Mouse (Mus musculus) hindbrain, postnatal 0 days (tissue): ENCODE data around the gene Uri1. TPM values are rescaled to one million over a fixed set of nuclear protein-coding genes. Genes with fewer than 3 reads are reported as not detected.

Source experiments
- ATAC-seq: fragments of 200-750 bp; cut with Nextera tagmentation; 2 replicates; pipeline ENCODE4 v1.8.0; 2017; ENCODE audit warnings: mild to moderate bottlenecking, moderate TSS enrichment, moderate library complexity
- DNase-seq: peaks from one replicate; pipeline ENCODE4 v3.0.0-alpha.2; 2015; ENCODE audit warnings: low spot score
- H3K27ac ChIP-seq: fragments of 300-500 bp; sonication (generic); 2 replicates; pipeline ENCODE4 v1.5.1; 2014; ENCODE audit warnings: mild to moderate bottlenecking
- H3K27me3 ChIP-seq: fragments of 300-500 bp; sonication (generic); 2 replicates; pipeline ENCODE4 v1.6.1; 2014; ENCODE audit warnings: low read length, mixed read lengths; ENCODE audit not compliant: insufficient read depth
- H3K36me3 ChIP-seq: fragments of 300-500 bp; sonication (generic); 2 replicates; pipeline ENCODE4 v1.6.1; 2014; ENCODE audit warnings: low read length, mixed read lengths; ENCODE audit not compliant: insufficient read depth
- H3K4me1 ChIP-seq: fragments of 300-500 bp; sonication (generic); 2 replicates; pipeline ENCODE4 v1.6.1; 2014; ENCODE audit warnings: antibody characterized with exemption, low read length, mixed read lengths; ENCODE audit not compliant: insufficient read depth
- H3K4me2 ChIP-seq: fragments of 300-500 bp; sonication (generic); 2 replicates; pipeline ENCODE4 v1.6.1; 2014; ENCODE audit warnings: low read depth, mild to moderate bottlenecking, low read length, moderate library complexity, mixed read lengths
- H3K4me3 ChIP-seq: fragments of 300-500 bp; sonication (generic); 2 replicates; pipeline ENCODE4 v1.5.1; 2014; ENCODE audit warnings: low read length
- H3K9ac ChIP-seq: fragments of 300-500 bp; sonication (generic); replicated peaks from 2 replicates; pipeline ENCODE4 v1.6.1; 2014; ENCODE audit warnings: mild to moderate bottlenecking, low read length, moderate library complexity, mixed read lengths
- H3K9me3 ChIP-seq: fragments of 300-500 bp; sonication (generic); 2 replicates; pipeline ENCODE4 v1.6.1; 2016; ENCODE audit warnings: low read length, mixed read lengths
- CTCF ChIP-seq: IDR thresholded peaks from 2 replicates; pipeline ENCODE4 v1.5.1; 2016; ENCODE audit warnings: antibody characterized with exemption, control low read depth, low read depth
- WGBS: fragments of 180-500 bp; shearing (Covaris S2); extraction: QIAGEN DNeasy Blood & Tissue Kit; methylation state at CpG from one replicate; pipeline ENCODE4 v1.1.7; 2014; 5-methylcytosine and 5-hydroxymethylcytosine counted together
- polyA plus RNA-seq: library from polyadenylated mRNA; unstranded; fragments of >200 nt; fragmentation: Nextera tagmentation; extraction: Ambion mirVana; gene quantifications from 2 replicates; pipeline ENCODE4 v1.2.1, GENCODE M21; 2015
- total RNA-seq: library from RNA; depleted of rRNA; stranded (reverse); fragments of >200 nt; gene quantifications from 2 replicates; pipeline ENCODE4 v1.2.3, GENCODE M21; 2014

Gene Uri1
- total and polyA plus RNA-seq, 2 experiments from 2014 or later = 29.1 to 37.2 TPM

GRCm38 (mm10) chr7:37992861-37993260 is 30.5 kb downstream of the Uri1 start:
- DNase-seq (no peak), ATAC-seq (no peak)
- no peak overlapping the region for H3K4me2 ChIP-seq
- no peaks in the 10 kb centered on the region for H3K4me1 ChIP-seq
- no peaks in the 10 kb centered on the region for H3K36me3 ChIP-seq
- H3K9ac ChIP-seq = no peak overlapping the region
- 95% methylated on average over 2 of the region's 2 CpGs for WGBS
- H3K27ac ChIP-seq = no peak overlapping the region
- H3K9me3 ChIP-seq = no peaks in the 10 kb centered on the region
- H3K27me3 ChIP-seq = no peaks in the 10 kb centered on the region
- no peak for TF ChIP-seq CTCF
- H3K4me3 ChIP-seq = no peak overlapping the region

GRCm38 (mm10) chr7:37984866-37985265 is 38.5 kb downstream of the Uri1 start:
- Histone ChIP-seq H3K27me3 (no peaks in the 10 kb centered on the region), H3K4me3 (no peak overlapping the region), H3K4me1 (no peaks in the 10 kb centered on the region), H3K9ac (no peak overlapping the region), H3K4me2 (no peak overlapping the region), H3K9me3 (no peaks in the 10 kb centered on the region), H3K27ac (no peak overlapping the region), H3K36me3 (no peaks in the 10 kb centered on the region)
- TF ChIP-seq CTCF = no peak
- DNase-seq (no peak), ATAC-seq (no peak)
- 92% methylated on average over 5 of the region's 5 CpGs for WGBS

GRCm38 (mm10) chr7:37983471-37983870 is 39.9 kb downstream of the Uri1 start:
- ATAC-seq (no peak), DNase-seq (no peak)
- Histone ChIP-seq H3K9me3 (no peaks in the 10 kb centered on the region), H3K4me3 (no peak overlapping the region), H3K27me3 (no peaks in the 10 kb centered on the region), H3K9ac (no peak overlapping the region), H3K4me1 (no peaks in the 10 kb centered on the region), H3K4me2 (no peak overlapping the region), H3K27ac (no peak overlapping the region), H3K36me3 (no peaks in the 10 kb centered on the region)
- TF ChIP-seq CTCF = no peak
- 43% methylated on average over 6 of the region's 6 CpGs for WGBS

DNA sequence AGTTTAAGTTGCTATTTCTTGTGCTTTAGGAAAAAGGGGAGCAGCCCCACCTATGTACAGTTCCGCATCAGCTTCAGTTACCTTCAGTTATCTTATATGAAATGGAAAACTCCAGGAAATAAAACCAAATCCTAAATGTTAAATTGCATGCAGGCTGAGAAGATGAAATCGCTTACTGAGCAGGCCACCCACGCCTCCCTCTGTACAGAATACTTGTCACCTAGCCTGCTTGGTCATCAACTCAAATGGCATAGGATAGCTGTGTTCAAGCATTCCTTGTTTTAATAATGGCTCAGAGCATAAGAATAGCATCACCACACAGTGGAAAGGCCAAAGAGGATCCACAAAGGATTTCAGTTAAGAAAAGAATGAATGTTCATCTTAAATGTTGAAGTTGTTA is 43.6 kb downstream of the Uri1 start:
- WGBS = 95% methylated on average over 3 of the region's 3 CpGs
- TF ChIP-seq CTCF = no peak
- Histone ChIP-seq H3K4me1 (no peaks in the 10 kb centered on the region), H3K9me3 (no peaks in the 10 kb centered on the region), H3K27ac (no peak overlapping the region), H3K27me3 (no peaks in the 10 kb centered on the region), H3K9ac (no peak overlapping the region), H3K36me3 (no peaks in the 10 kb centered on the region), H3K4me2 (no peak overlapping the region), H3K4me3 (no peak overlapping the region)
- DNase-seq = no peak
- ATAC-seq = no peak

DNA sequence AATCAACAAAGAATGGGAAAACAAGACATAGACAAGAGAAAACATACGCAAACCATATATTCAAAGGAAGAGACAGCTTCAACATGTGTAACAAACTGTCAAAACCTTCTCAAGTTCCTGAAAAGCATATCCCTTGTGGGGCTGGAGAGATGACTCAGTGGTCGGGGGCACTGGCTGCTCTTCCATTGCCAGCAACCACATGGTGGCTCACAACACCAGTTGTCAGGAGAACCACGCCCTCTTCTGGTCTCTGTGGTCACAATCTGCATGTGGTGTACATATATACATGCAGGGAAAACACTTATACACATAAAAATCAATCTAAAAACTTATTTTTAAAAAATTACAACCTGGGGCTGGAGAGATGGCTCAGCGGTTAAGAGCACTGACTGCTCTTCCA is 44.9 kb downstream of the Uri1 start:
- H3K9ac ChIP-seq = no peak overlapping the region
- no peaks in the 10 kb centered on the region for H3K27me3 ChIP-seq
- no peak for ATAC-seq
- H3K9me3 ChIP-seq = no peaks in the 10 kb centered on the region
- H3K36me3 ChIP-seq = no peaks in the 10 kb centered on the region
- no peak for TF ChIP-seq CTCF
- H3K4me1 ChIP-seq = no peaks in the 10 kb centered on the region
- H3K4me2 ChIP-seq = no peak overlapping the region
- no peak for DNase-seq
- 93% methylated on average over 4 of the region's 4 CpGs for WGBS
- no peak overlapping the region for H3K27ac ChIP-seq
- H3K4me3 ChIP-seq = no peak overlapping the region

DNA sequence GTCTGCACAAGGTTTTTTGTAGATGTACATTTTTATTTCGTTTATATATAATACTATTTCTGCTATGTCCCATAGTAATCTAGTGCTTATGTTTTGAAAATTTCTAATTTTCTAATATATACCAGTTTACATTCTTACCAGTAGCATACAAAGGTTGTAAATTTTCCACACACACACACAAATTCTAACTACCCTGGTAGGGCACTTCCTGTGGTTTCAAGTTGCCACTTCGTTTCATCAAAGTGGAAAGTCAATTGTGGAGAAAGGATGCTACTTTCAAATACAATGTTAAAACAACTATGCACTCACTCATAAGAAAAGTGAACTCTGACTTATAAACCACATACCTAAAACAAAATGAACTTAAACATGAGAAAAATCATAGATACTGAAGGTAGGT is 45.7 kb downstream of the Uri1 start:
- H3K9me3 ChIP-seq = no peaks in the 10 kb centered on the region
- no peak for DNase-seq
- TF ChIP-seq CTCF = no peak
- no peak overlapping the region for H3K4me3 ChIP-seq
- no peak overlapping the region for H3K9ac ChIP-seq
- WGBS = 93% methylated on average over 2 of the region's 2 CpGs
- H3K36me3 ChIP-seq = no peaks in the 10 kb centered on the region
- no peaks in the 10 kb centered on the region for H3K27me3 ChIP-seq
- H3K4me1 ChIP-seq = no peaks in the 10 kb centered on the region
- no peak for ATAC-seq
- no peak overlapping the region for H3K27ac ChIP-seq
- no peak overlapping the region for H3K4me2 ChIP-seq

DNA sequence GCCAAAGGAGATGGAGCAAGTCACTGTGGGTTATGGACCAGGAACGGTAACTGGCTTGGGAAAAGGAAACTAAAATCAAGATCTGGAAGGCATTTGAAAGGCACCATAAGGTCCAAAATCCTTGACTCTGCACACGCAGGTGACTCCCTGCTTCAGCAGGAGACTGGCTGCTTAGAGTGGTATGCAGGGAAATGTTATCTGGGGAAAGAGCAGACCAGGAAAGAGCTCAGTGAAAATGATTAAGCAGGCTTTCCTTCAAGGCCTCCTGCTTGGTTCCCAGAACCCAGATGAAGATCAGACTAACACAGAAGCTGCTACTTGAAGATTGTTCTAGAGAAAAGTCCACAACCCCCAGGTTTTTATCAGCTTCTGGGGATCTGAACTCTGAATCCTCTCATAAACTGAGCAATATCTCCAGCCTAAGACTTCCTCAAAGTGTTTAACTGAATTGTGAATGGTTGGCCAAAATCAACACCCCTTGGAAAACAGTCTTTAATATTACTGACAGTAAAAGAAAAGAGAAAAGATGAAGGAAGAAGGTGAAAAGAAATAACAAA is 50.3 kb downstream of the Uri1 start:
- Histone ChIP-seq H3K4me1 (no peaks in the 10 kb centered on the region), H3K4me2 (no peak overlapping the region), H3K27me3 (no peaks in the 10 kb centered on the region), H3K27ac (no peak overlapping the region), H3K36me3 (no peaks in the 10 kb centered on the region), H3K9me3 (no peaks in the 10 kb centered on the region), H3K4me3 (no peak overlapping the region), H3K9ac (no peak overlapping the region)
- DNase-seq = no peak
- no peak for TF ChIP-seq CTCF
- 83% methylated on average over 2 of the region's 2 CpGs for WGBS
- no peak for ATAC-seq
